Mouse (Mus musculus): ENCODE measurements around the gene Rpp38. TPM values are rescaled to one million over a fixed set of nuclear protein-coding genes. Genes with fewer than 3 reads are reported as not detected.

Gene Rpp38
- polyA plus RNA-seq, 1 experiment = 17.1 TPM

DNA sequence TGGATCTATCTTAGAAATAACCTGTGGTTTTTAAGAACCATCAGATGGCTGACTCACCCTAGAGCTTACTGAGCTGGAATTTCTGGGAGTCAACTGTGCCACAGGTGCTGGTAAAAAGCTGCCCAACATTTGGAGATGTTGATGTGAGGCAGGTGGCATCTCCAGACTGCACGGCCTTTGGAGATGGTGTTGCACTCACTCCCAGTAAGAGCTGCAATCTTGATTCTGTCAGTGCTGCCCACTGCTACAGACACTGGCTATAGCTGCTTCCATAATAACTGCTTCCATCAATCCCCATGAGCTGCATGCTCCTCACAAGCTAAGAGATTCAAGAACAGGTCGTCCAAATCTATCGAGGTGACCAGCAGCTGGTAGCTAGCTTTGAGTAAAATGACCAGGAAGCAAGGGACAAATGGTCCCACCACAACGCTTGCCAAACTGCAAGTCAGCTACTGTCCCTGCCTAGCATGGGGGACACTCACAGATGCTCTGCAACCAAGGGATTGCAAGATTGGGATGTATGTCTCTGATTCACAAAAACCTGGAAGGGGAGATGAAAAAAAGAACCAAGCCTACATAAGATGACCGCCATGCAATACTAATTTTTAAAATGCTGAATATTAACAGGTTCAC is 1.3 kb downstream of the Rpp38 start:
- TF ChIP-seq EP300 (IDR thresholded peaks at IDR 0.05; ENCODE audit: insufficient read depth, low read depth, low read length) (no peak), CTCF (IDR thresholded peaks at IDR 0.05; ENCODE audit: low read depth, low read length) (no peak), POLR2A (IDR thresholded peaks at IDR 0.05; ENCODE audit: insufficient read depth, low read length) (no peak)
- H3K27me3 ChIP-seq (ENCODE audit: control insufficient read depth, insufficient read depth, low read length, poor library complexity, severe bottlenecking) = no peaks in the 10 kb centered on the region
- peaks cover 22% of the 10 kb centered on the region for H3K36me3 ChIP-seq (ENCODE audit: control insufficient read depth, insufficient read depth, low read length, poor library complexity, severe bottlenecking)
- H3K9me3 ChIP-seq (replicated peaks; ENCODE audit: control insufficient read depth, insufficient read depth, low read length, poor library complexity, severe bottlenecking) = no peaks in the 10 kb centered on the region
- H3K4me3 ChIP-seq (ENCODE audit: low read depth, low read length) = peak overlapping the region; percentile 36
- no peaks in the 10 kb centered on the region for H3K4me1 ChIP-seq (ENCODE audit: control insufficient read depth, insufficient read depth, low read length)
- H3K9ac ChIP-seq (ENCODE audit: low read depth, poor library complexity, severe bottlenecking) = peak overlapping the region; percentile 73
- H3K27ac ChIP-seq (ENCODE audit: insufficient read depth, low read length) = no peak overlapping the region

DNA sequence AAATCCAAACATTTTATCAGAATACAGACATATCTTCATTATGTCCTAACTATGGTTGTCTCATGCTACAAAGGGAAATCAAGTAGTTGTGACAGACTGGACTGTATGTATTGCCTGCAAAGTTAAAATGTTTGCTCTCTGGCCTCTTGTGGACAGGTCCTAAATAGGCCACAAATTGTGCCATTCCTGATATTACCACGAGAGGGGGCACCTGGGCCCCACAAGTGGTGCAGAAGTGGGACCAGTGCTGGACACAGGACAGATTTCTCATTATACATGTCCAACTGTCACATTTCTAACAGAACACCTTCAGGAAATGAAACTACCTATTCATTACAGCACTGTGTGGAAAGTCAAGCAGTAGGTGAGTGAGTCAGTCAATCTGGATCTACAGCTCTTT is 5.1 kb downstream of the Rpp38 start:
- no peaks in the 10 kb centered on the region for H3K4me1 ChIP-seq (ENCODE audit: control insufficient read depth, insufficient read depth, low read length)
- H3K27me3 ChIP-seq (ENCODE audit: control insufficient read depth, insufficient read depth, low read length, poor library complexity, severe bottlenecking) = no peaks in the 10 kb centered on the region
- H3K4me3 ChIP-seq (ENCODE audit: low read depth, low read length) = no peak overlapping the region
- no peak overlapping the region for H3K9ac ChIP-seq (ENCODE audit: low read depth, poor library complexity, severe bottlenecking)
- no peak for TF ChIP-seq EP300 (IDR thresholded peaks at IDR 0.05; ENCODE audit: insufficient read depth, low read depth, low read length)
- no peak for TF ChIP-seq POLR2A (IDR thresholded peaks at IDR 0.05; ENCODE audit: insufficient read depth, low read length)
- TF ChIP-seq CTCF (IDR thresholded peaks at IDR 0.05; ENCODE audit: low read depth, low read length) = peak; percentile 60
- H3K9me3 ChIP-seq (replicated peaks; ENCODE audit: control insufficient read depth, insufficient read depth, low read length, poor library complexity, severe bottlenecking) = no peaks in the 10 kb centered on the region
- peaks cover 36% of the 10 kb centered on the region for H3K36me3 ChIP-seq (ENCODE audit: control insufficient read depth, insufficient read depth, low read length, poor library complexity, severe bottlenecking)
- no peak overlapping the region for H3K27ac ChIP-seq (ENCODE audit: insufficient read depth, low read length)

DNA sequence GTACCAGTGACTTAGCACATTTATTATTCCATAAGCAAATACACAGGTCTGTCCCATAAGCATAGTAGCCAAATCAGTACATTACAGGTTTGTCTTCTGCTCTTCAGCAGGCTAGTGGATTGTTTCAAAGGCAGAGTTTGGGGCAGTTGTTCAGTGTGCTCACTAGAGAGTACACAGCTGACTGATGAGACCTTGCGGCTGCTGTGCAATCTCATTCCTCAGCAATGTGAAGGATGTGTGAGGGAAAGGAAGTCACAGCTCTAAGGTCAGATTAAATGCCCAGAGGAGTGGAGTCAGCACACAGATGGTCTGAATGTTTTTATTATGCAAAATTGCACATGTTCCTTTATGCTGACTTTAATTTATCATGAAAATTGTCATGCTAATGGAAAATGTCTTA is 5.9 kb downstream of the Rpp38 start:
- no peak overlapping the region for H3K4me3 ChIP-seq (ENCODE audit: low read depth, low read length)
- H3K27ac ChIP-seq (ENCODE audit: insufficient read depth, low read length) = no peak overlapping the region
- H3K27me3 ChIP-seq (ENCODE audit: control insufficient read depth, insufficient read depth, low read length, poor library complexity, severe bottlenecking) = no peaks in the 10 kb centered on the region
- H3K9me3 ChIP-seq (replicated peaks; ENCODE audit: control insufficient read depth, insufficient read depth, low read length, poor library complexity, severe bottlenecking) = no peaks in the 10 kb centered on the region
- peaks cover 40% of the 10 kb centered on the region for H3K36me3 ChIP-seq (ENCODE audit: control insufficient read depth, insufficient read depth, low read length, poor library complexity, severe bottlenecking)
- TF ChIP-seq POLR2A (IDR thresholded peaks at IDR 0.05; ENCODE audit: insufficient read depth, low read length) (no peak), EP300 (IDR thresholded peaks at IDR 0.05; ENCODE audit: insufficient read depth, low read depth, low read length) (no peak), CTCF (IDR thresholded peaks at IDR 0.05; ENCODE audit: low read depth, low read length) (no peak)
- H3K9ac ChIP-seq (ENCODE audit: low read depth, poor library complexity, severe bottlenecking) = no peak overlapping the region
- H3K4me1 ChIP-seq (ENCODE audit: control insufficient read depth, insufficient read depth, low read length) = no peaks in the 10 kb centered on the region

DNA sequence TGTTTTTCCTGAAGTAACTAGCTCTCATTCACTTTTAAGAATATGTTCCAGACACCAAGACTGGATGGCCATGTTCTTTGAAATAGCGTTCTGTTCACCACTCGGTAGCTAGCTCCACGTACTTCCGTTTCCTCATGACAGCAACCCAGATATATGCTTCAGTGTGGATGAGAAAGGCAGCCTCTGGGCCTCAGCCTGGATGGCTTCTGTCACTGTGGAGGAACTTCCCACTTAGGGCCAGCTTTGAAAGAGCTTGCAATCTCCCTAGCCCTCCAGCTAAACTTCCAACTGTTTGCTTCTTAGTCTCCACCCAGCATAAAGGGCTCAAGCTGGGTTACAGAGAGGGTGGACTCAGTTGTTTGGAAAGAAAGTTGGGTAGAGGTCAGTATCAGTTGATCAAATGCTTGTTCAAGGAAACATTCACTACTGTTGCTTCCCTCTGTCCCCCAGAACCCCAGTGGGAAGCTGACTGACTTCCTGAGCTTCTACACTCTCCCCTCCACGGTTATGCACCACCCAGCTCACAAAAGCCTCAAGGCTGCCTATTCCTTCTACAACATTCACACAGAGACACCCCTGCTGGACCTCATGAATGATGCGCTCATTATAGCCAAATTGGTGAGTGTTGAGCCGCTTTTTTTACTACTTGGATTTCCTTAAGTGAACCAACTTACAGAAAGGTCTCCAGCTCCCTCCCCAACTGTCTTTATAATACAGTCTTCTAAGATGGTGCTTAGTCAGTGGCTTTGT is 7.9 kb downstream of the Rpp38 start:
- H3K27me3 ChIP-seq (ENCODE audit: control insufficient read depth, insufficient read depth, low read length, poor library complexity, severe bottlenecking) = no peaks in the 10 kb centered on the region
- H3K9ac ChIP-seq (ENCODE audit: low read depth, poor library complexity, severe bottlenecking) = no peak overlapping the region
- TF ChIP-seq POLR2A (IDR thresholded peaks at IDR 0.05; ENCODE audit: insufficient read depth, low read length) (no peak), EP300 (IDR thresholded peaks at IDR 0.05; ENCODE audit: insufficient read depth, low read depth, low read length) (no peak), CTCF (IDR thresholded peaks at IDR 0.05; ENCODE audit: low read depth, low read length) (no peak)
- no peaks in the 10 kb centered on the region for H3K4me1 ChIP-seq (ENCODE audit: control insufficient read depth, insufficient read depth, low read length)
- H3K4me3 ChIP-seq (ENCODE audit: low read depth, low read length) = no peak overlapping the region
- no peak overlapping the region for H3K27ac ChIP-seq (ENCODE audit: insufficient read depth, low read length)
- H3K36me3 ChIP-seq (ENCODE audit: control insufficient read depth, insufficient read depth, low read length, poor library complexity, severe bottlenecking) = peaks cover 41% of the 10 kb centered on the region
- H3K9me3 ChIP-seq (replicated peaks; ENCODE audit: control insufficient read depth, insufficient read depth, low read length, poor library complexity, severe bottlenecking) = no peaks in the 10 kb centered on the region

DNA sequence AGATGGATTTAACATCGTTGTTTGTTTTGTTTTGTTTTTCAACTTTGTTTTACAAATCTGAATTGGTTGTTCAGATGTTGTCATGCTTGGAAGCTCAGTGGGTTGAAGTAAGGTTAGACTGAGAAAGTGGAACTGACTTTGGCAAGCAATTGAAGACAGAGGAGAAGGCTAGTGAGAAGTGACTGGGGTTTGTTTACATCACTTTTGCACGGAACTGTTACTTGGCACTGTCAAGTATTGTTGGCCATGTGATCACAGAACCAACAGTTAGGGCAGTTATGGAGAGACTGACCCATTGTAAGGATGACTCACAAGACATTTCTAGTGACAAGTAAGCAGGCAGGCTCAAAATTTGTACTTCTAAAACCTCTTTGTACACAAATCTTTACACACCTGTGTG is 9.3 kb downstream of the Rpp38 start:
- Histone ChIP-seq H3K27me3 (ENCODE audit: control insufficient read depth, insufficient read depth, low read length, poor library complexity, severe bottlenecking) (no peaks in the 10 kb centered on the region), H3K9me3 (replicated peaks; ENCODE audit: control insufficient read depth, insufficient read depth, low read length, poor library complexity, severe bottlenecking) (no peaks in the 10 kb centered on the region), H3K4me1 (ENCODE audit: control insufficient read depth, insufficient read depth, low read length) (no peaks in the 10 kb centered on the region), H3K4me3 (ENCODE audit: low read depth, low read length) (no peak overlapping the region), H3K9ac (ENCODE audit: low read depth, poor library complexity, severe bottlenecking) (no peak overlapping the region), H3K27ac (ENCODE audit: insufficient read depth, low read length) (no peak overlapping the region), H3K36me3 (ENCODE audit: control insufficient read depth, insufficient read depth, low read length, poor library complexity, severe bottlenecking) (peaks cover 28% of the 10 kb centered on the region)
- TF ChIP-seq POLR2A (IDR thresholded peaks at IDR 0.05; ENCODE audit: insufficient read depth, low read length) = no peak
- TF ChIP-seq CTCF (IDR thresholded peaks at IDR 0.05; ENCODE audit: low read depth, low read length) = no peak
- no peak for TF ChIP-seq EP300 (IDR thresholded peaks at IDR 0.05; ENCODE audit: insufficient read depth, low read depth, low read length)

DNA sequence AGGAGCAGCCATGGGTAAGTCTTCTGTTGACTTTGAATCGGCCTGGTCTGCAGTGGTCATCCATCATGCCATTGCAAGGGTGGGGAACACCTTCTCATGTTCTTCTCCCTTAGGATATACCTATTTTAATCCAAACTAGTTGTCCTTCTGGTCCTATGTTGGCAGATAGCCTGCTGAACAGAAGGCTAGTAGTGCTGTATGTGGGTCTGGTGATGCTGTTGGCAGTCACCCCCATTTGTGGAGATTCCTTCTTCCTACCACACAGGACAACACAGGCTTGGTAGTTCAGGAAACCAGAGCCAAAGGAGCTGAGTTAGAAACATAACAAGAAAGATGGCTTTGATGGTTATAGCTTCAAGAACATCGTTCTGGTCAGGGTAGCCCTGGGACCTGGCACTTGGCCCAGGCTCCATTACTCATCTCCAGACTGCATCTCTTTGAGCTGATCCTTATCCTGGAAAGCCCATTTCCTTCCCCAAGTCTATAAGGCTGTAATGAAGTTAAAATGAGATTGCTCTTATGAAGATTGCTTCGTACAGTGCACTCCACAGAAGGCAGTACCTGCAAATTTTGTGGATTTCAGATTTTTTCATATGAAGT is 26.9 kb downstream of the Rpp38 start:
- Histone ChIP-seq H3K36me3 (ENCODE audit: control insufficient read depth, insufficient read depth, low read length, poor library complexity, severe bottlenecking) (no peaks in the 10 kb centered on the region; the same call in 1 of the 2 replicates), H3K9ac (ENCODE audit: low read depth, poor library complexity, severe bottlenecking) (no peak overlapping the region), H3K27ac (ENCODE audit: insufficient read depth, low read length) (no peak overlapping the region), H3K4me1 (ENCODE audit: control insufficient read depth, insufficient read depth, low read length) (no peaks in the 10 kb centered on the region), H3K9me3 (replicated peaks; ENCODE audit: control insufficient read depth, insufficient read depth, low read length, poor library complexity, severe bottlenecking) (no peaks in the 10 kb centered on the region), H3K4me3 (ENCODE audit: low read depth, low read length) (no peak overlapping the region), H3K27me3 (ENCODE audit: control insufficient read depth, insufficient read depth, low read length, poor library complexity, severe bottlenecking) (no peaks in the 10 kb centered on the region)
- TF ChIP-seq EP300 (IDR thresholded peaks at IDR 0.05; ENCODE audit: insufficient read depth, low read depth, low read length) = no peak

All from ES-Bruce4 (cell line).